In the genomic region with DNA sequence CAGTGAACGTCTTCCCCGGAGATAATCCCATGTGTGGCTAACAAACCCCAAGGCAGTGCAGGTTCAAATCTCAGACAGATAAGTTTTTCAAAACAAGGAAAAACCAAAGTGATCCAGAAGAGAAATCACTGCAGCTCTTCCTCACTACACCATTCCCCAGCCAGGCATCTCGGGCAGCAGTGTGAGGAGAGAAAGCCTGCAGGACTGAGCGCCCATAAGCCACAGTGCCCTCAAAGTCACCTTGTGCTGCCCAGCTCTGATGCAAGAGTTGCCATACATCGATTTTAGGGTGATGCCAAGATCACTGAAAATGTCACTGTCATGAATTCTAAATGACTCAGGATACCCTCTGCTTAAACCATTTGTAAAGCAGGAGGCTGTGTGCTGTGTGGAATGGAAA, we compare ENCODE assay signal across 29 mouse cellular contexts. TPM values are rescaled to one million over a fixed set of nuclear protein-coding genes. Genes with fewer than 3 reads are reported as not detected.
A peak's percentile ranks its signal among the peaks of the same experiment; 100 is the strongest.
DNase-seq lines count a peak whose midpoint lies in the region; ATAC-seq and TF ChIP-seq lines count a peak whose summit lies in the region.
"Had no signal": no experiment of that assay in that cellular context is flagged by ENCODE, and none has a peak within 500 bp of the region (broad histone marks: within the 10 kb centered on the region; RNA-seq: fewer than 3 reads in every experiment).

No protein-coding gene starts in this region.

- no peak for TF ChIP-seq CTCF in heart, adult 2 months (IDR thresholded peaks at IDR 0.05)

- TF ChIP-seq EP300 in heart, adult 2 months (IDR thresholded peaks at IDR 0.05; ENCODE audit: insufficient read depth, low read depth, low read length): no peak

- no peaks in the 10 kb centered on the region for H3K9me3 ChIP-seq in heart, embryonic 14.5 days (ENCODE audit: control insufficient read depth, low read length)
- no peaks in the 10 kb centered on the region for H3K9me3 ChIP-seq in hindbrain, embryonic 16.5 days (ENCODE audit: control insufficient read depth, low read length)
- no peaks in the 10 kb centered on the region for H3K9me3 ChIP-seq in hindbrain, embryonic 11.5 days (ENCODE audit: control insufficient read depth, low read length)
- H3K9me3 ChIP-seq in limb, embryonic 10.5 days (replicated peaks): no peaks in the 10 kb centered on the region
- H3K9me3 ChIP-seq: embryonic facial prominence, embryonic 10.5 days; embryonic facial prominence, embryonic 15.5 days; forebrain, embryonic 12.5 days; limb, embryonic 12.5 days; liver, embryonic 12.5 days had no signal

- peak; percentile 79 for DNase-seq in heart, adult 11 months
- DNase-seq in heart, postnatal 36 days: no peak
- no peak for DNase-seq in heart, adult 2 months
- no peak for DNase-seq in hindbrain, embryonic 11.5 days (ENCODE audit: low spot score)
- DNase-seq in limb, embryonic 10.5 days (ENCODE audit: low spot score): peak; percentile 18
- DNase-seq in left cerebral cortex, postnatal 36 days (ENCODE audit: low spot score in 2 of 2): no peak
- DNase-seq: adrenal gland, adult 8-10 months; cerebellum, adult 8-10 months; cerebellum, postnatal 25 days; forebrain, postnatal 0 days; kidney, adult 9 months; kidney, postnatal 10 days; layer of hippocampus, adult 9-11 months; liver, postnatal 0 days; lung, postnatal 36 days; right cerebral cortex, postnatal 25 days; thymus, adult 2 months; thymus, postnatal 36 days had no signal

- H3K4me2 ChIP-seq in heart, embryonic 14.5 days (ENCODE audit: low read length): no peak overlapping the region
- H3K4me2 ChIP-seq in hindbrain, embryonic 16.5 days (ENCODE audit: low read length): no peak overlapping the region
- H3K4me2 ChIP-seq in hindbrain, embryonic 11.5 days (replicated peaks; ENCODE audit: low read depth, low read length): no peak overlapping the region
- H3K4me2 ChIP-seq: embryonic facial prominence, embryonic 15.5 days; forebrain, embryonic 12.5 days; limb, embryonic 12.5 days; liver, embryonic 12.5 days; midbrain, embryonic 11.5 days had no signal

- H3K9ac ChIP-seq in heart, embryonic 14.5 days (ENCODE audit: low read length): peak overlapping the region; percentile 18; the same call in 1 of the 2 replicates
- H3K9ac ChIP-seq in heart, adult 2 months (ENCODE audit: low read depth, low read length): no peak overlapping the region
- H3K9ac ChIP-seq in hindbrain, embryonic 16.5 days (ENCODE audit: low read depth, low read length): no peak overlapping the region
- H3K9ac ChIP-seq in hindbrain, embryonic 11.5 days (ENCODE audit: low read depth, low read length): no peak overlapping the region
- H3K9ac ChIP-seq: embryonic facial prominence, embryonic 15.5 days; forebrain, embryonic 12.5 days; forebrain, postnatal 0 days; limb, embryonic 12.5 days; liver, embryonic 12.5 days; liver, postnatal 0 days had no signal

- H3K27me3 ChIP-seq in heart, embryonic 14.5 days (ENCODE audit: control insufficient read depth, insufficient read depth, low read length): no peaks in the 10 kb centered on the region
- no peaks in the 10 kb centered on the region for H3K27me3 ChIP-seq in heart, adult 2 months (ENCODE audit: control insufficient read depth, insufficient read depth, low read length)
- H3K27me3 ChIP-seq in hindbrain, embryonic 16.5 days (replicated peaks; ENCODE audit: control insufficient read depth, insufficient read depth, low read length): no peaks in the 10 kb centered on the region
- no peaks in the 10 kb centered on the region for H3K27me3 ChIP-seq in hindbrain, embryonic 11.5 days (ENCODE audit: control insufficient read depth, insufficient read depth, low read length)
- peaks cover 12% of the 10 kb centered on the region; the same call in 1 of the 2 replicates for H3K27me3 ChIP-seq in limb, embryonic 10.5 days (ENCODE audit: low read depth, poor library complexity, severe bottlenecking)
- H3K27me3 ChIP-seq: CH12.LX; liver, embryonic 12.5 days had no signal

- H3K4me1 ChIP-seq in heart, embryonic 14.5 days (ENCODE audit: control insufficient read depth in 2 of 2, insufficient read depth in 2 of 2, low read length in 2 of 2): peaks cover 13 to 27% of the 10 kb centered on the region in 2 experiments
- H3K4me1 ChIP-seq in heart, adult 2 months (ENCODE audit: control insufficient read depth, insufficient read depth, low read length): no peaks in the 10 kb centered on the region
- H3K4me1 ChIP-seq in hindbrain, embryonic 16.5 days (ENCODE audit: control insufficient read depth, insufficient read depth, low read depth, low read length): peaks cover 12% of the 10 kb centered on the region
- H3K4me1 ChIP-seq in hindbrain, embryonic 11.5 days (replicated peaks; ENCODE audit: control insufficient read depth, insufficient read depth, low read length): peaks cover 1% of the 10 kb centered on the region; the same call in 1 of the 2 replicates
- peaks cover 11% of the 10 kb centered on the region for H3K4me1 ChIP-seq in limb, embryonic 10.5 days

- no peaks in the 10 kb centered on the region; the same call in 1 of the 2 replicates for H3K79me2 ChIP-seq in heart, adult 2 months (replicated peaks; ENCODE audit: control insufficient read depth, insufficient read depth, low read length)

- 40% methylated on average over 5 of the region's 5 CpGs for WGBS in heart, embryonic 14.5 days
- WGBS in heart, adult 2 months: 67% methylated on average over 5 of the region's 5 CpGs
- 50% methylated on average over 5 of the region's 5 CpGs for WGBS in hindbrain, embryonic 16.5 days
- WGBS in hindbrain, embryonic 11.5 days: 80% methylated on average over 5 of the region's 5 CpGs
- 79% methylated on average over 5 of the region's 5 CpGs for WGBS in limb, embryonic 10.5 days

- intact Hi-C loops in heart, postnatal 36 days (cut with DNase I): no loop called here
- intact Hi-C loops in heart, adult 2 months (cut with DNase I): no loop called here
- intact Hi-C loops in left cerebral cortex, postnatal 36 days (cut with DNase I): no loop called here

- no peak for TF ChIP-seq POLR2A in heart, adult 2 months (IDR thresholded peaks at IDR 0.05; ENCODE audit: insufficient read depth, low read depth, low read length)

- H3K4me3 ChIP-seq in heart, embryonic 14.5 days (ENCODE audit: control insufficient read depth in 1 of 2, insufficient read depth in 1 of 2, low read depth in 1 of 2, low read length in 2 of 2): no peak overlapping the region
- H3K4me3 ChIP-seq in heart, adult 2 months: no peak overlapping the region
- no peak overlapping the region for H3K4me3 ChIP-seq in hindbrain, embryonic 16.5 days (ENCODE audit: low read length)
- H3K4me3 ChIP-seq in hindbrain, embryonic 11.5 days (ENCODE audit: low read depth, low read length): no peak overlapping the region
- no peak overlapping the region for H3K4me3 ChIP-seq in limb, embryonic 10.5 days
- H3K4me3 ChIP-seq: embryonic facial prominence, embryonic 10.5 days; embryonic facial prominence, embryonic 15.5 days; forebrain, embryonic 12.5 days; limb, embryonic 12.5 days; liver, embryonic 12.5 days had no signal

- H3K27ac ChIP-seq in heart, embryonic 14.5 days (replicated peaks in 1 of 2; ENCODE audit: control insufficient read depth in 1 of 2, insufficient read depth in 1 of 2, low read depth in 2 of 2, low read length in 2 of 2): peak overlapping the region; percentile 41 to 64; a peak in 3 of 4 replicates
- H3K27ac ChIP-seq in heart, adult 2 months: no peak overlapping the region
- H3K27ac ChIP-seq in hindbrain, embryonic 16.5 days (ENCODE audit: low read depth, low read length): peak overlapping the region; percentile 9
- H3K27ac ChIP-seq in hindbrain, embryonic 11.5 days (ENCODE audit: low read depth, low read length): no peak overlapping the region
- no peak overlapping the region for H3K27ac ChIP-seq in limb, embryonic 10.5 days
- H3K27ac ChIP-seq: embryonic facial prominence, embryonic 10.5 days; embryonic facial prominence, embryonic 15.5 days; forebrain, embryonic 12.5 days; limb, embryonic 12.5 days; liver, embryonic 12.5 days had no signal

- peaks cover 55% of the 10 kb centered on the region for H3K36me3 ChIP-seq in heart, embryonic 14.5 days (ENCODE audit: control insufficient read depth, insufficient read depth, low read length)
- H3K36me3 ChIP-seq in heart, adult 2 months (ENCODE audit: control insufficient read depth, insufficient read depth, low read length): peaks cover 7% of the 10 kb centered on the region
- no peaks in the 10 kb centered on the region; the same call in 1 of the 2 replicates for H3K36me3 ChIP-seq in hindbrain, embryonic 16.5 days (ENCODE audit: control insufficient read depth, insufficient read depth, low read length)
- peaks cover 2% of the 10 kb centered on the region; the same call in 1 of the 2 replicates for H3K36me3 ChIP-seq in hindbrain, embryonic 11.5 days (ENCODE audit: control insufficient read depth, insufficient read depth, low read length)
- peaks cover 72% of the 10 kb centered on the region for H3K36me3 ChIP-seq in limb, embryonic 10.5 days
- H3K36me3 ChIP-seq: embryonic facial prominence, embryonic 15.5 days; forebrain, embryonic 12.5 days; limb, embryonic 12.5 days had no signal

- ATAC-seq in heart, embryonic 14.5 days (ENCODE audit: insufficient number of reproducible peaks, insufficient read depth, low FRiP score, low read depth): no peak
- no peak for ATAC-seq in hindbrain, embryonic 16.5 days
- ATAC-seq in hindbrain, embryonic 11.5 days (ENCODE audit: low FRiP score): no peak
- ATAC-seq: forebrain, postnatal 0 days; intestine, embryonic 16.5 days; liver, embryonic 12.5 days; liver, postnatal 0 days; midbrain, embryonic 16.5 days had no signal

RNA-seq across cellular contexts. Expression of gene Meis1, which starts 15.7 kb away (rescaled TPM):
- total RNA-seq in heart, postnatal 36 days (2021): 10 to 100 TPM; 22.4 to 31.4 TPM
- 50.1 and 55.4 TPM in 2 replicates for polyA plus RNA-seq in heart, embryonic 14.5 days (2014; fragmentation: Nextera tagmentation; extraction: Ambion mirVana)
- total RNA-seq in heart, adult 2 months (2021): 10 to 100 TPM; 29.0 to 31.4 TPM
- polyA plus RNA-seq in heart, adult 2 months (2012; rRNA removed): 18.2 and 22.6 TPM in 2 replicates
- 182 and 183 TPM in 2 replicates for polyA plus RNA-seq in hindbrain, embryonic 16.5 days (2015; fragmentation: Nextera tagmentation; extraction: Ambion mirVana)
- 132 and 149 TPM in 2 replicates for polyA plus RNA-seq in hindbrain, embryonic 11.5 days (2014; fragmentation: Nextera tagmentation; extraction: Ambion mirVana)
- 109 and 119 TPM in 2 replicates for polyA plus RNA-seq in limb, embryonic 10.5 days (2016; fragmentation: Nextera tagmentation; extraction: Ambion mirVana)
- total RNA-seq in left cerebral cortex, postnatal 36 days (2021): 1 to 10 TPM; 4.6 to 7.0 TPM

Comparison
In these comparisons a context has a peak if more than half of its experiments do, and no peak if none do; other contexts are left out.
1. DNase-seq: peak in heart, adult 11 months (single experiment) and limb, embryonic 10.5 days (single experiment); none in heart, postnatal 36 days (0 of 2), heart, adult 2 months (0 of 2), hindbrain, embryonic 11.5 days (single experiment) and left cerebral cortex, postnatal 36 days (0 of 2).
2. H3K27ac ChIP-seq: peak in heart, embryonic 14.5 days (2 of 2) and hindbrain, embryonic 16.5 days (single experiment); none in heart, adult 2 months (single experiment), hindbrain, embryonic 11.5 days (single experiment) and limb, embryonic 10.5 days (single experiment).